Mouse (Mus musculus) embryo, embryonic 10.5 days (tissue): ENCODE data around the gene Hsd17b14.

ENCODE experiments used
- DNase-seq: peaks from one replicate; pipeline ENCODE4 v3.0.0-alpha.2; 2015; ENCODE audit warnings: low spot score

Hsd17b14 gene

GRCm38 (mm10) chr7:45598960-45599879 lies 44.5 kb downstream of the Hsd17b14 start:
- no peak for DNase-seq

GRCm38 (mm10) chr7:45605704-45606289 lies 51.1 kb downstream of the Hsd17b14 start:
- DNase-seq, result no peak

GRCm38 (mm10) chr7:45609511-45609910 lies 54.8 kb downstream of the Hsd17b14 start:
- DNase-seq, result no peak

- no peak for DNase-seq
Observed at GRCm38 (mm10) chr7:45616277-45616676, 61.6 kb downstream of the Hsd17b14 start.

GRCm38 (mm10) chr7:45617042-45617695 lies 62.5 kb downstream of the Hsd17b14 start, which contains the start of gene Fut1:
Gene Fut1, plus strand, starts transcription at chr7:45617289.
- DNase-seq, result no peak
